Mouse (Mus musculus) heart, embryonic 11.5 days (tissue): ENCODE measurements around the gene Idi2. TPM values are rescaled to one million over a fixed set of nuclear protein-coding genes. Genes with fewer than 3 reads are reported as not detected.

Source experiments
- microRNA-seq: library from miRNA; unstranded; fragments of <30 nt; microRNA quantifications from one replicate; pipeline ENCODE4, GENCODE M21; 2016; ENCODE audit warnings: borderline number of aligned reads
- polyA plus RNA-seq: library from polyadenylated mRNA; unstranded; fragments of >200 nt; fragmentation: Nextera tagmentation; extraction: Ambion mirVana; gene quantifications from 2 replicates; pipeline ENCODE4 v1.2.1, GENCODE M21; 2014

Gene Idi2
- polyA plus RNA-seq, 1 experiment from 2014 or later: 0.07 TPM

Small RNA genes within 50 kb of the gene (microRNA-seq; reads per million reads assigned to microRNA genes)
- gene Gm22750: not detected

Other genes starting within 250 kb of the Idi2 start
- gene Wdr37, start 81.0 kb upstream of the Idi2 start, polyA plus RNA-seq: 19.6 and 25.5 TPM in 2 replicates
- gene Idi1, start 67.4 kb upstream of the Idi2 start, polyA plus RNA-seq: 65.1 and 76.7 TPM in 2 replicates
- gene Gm9745, start 4.6 kb upstream of the Idi2 start, polyA plus RNA-seq: not detected in 2 replicates
- gene Gtpbp4, start 43.2 kb downstream of the Idi2 start, polyA plus RNA-seq: 57.5 and 59.3 TPM in 2 replicates
- gene Larp4b, start 141.0 kb downstream of the Idi2 start, polyA plus RNA-seq: 29.6 and 31.7 TPM in 2 replicates